Mouse (Mus musculus) thymus, postnatal 0 days (tissue): ENCODE data around the gene Cpeb4. TPM values are rescaled to one million over a fixed set of nuclear protein-coding genes. Genes with fewer than 3 reads are reported as not detected.
A peak's percentile ranks its signal among the peaks of the same experiment; 100 is the strongest.

ENCODE experiments used
- DNase-seq: peaks from one replicate; pipeline ENCODE4 v3.0.0-alpha.2; 2015; ENCODE audit warnings: low spot score
- polyA plus RNA-seq: library from polyadenylated mRNA; unstranded; fragments of >200 nt; fragmentation: Nextera tagmentation; extraction: Ambion mirVana; gene quantifications from 2 replicates; pipeline ENCODE4 v1.2.1, GENCODE M21; 2015

The Cpeb4 gene
- polyA plus RNA-seq, 1 experiment from 2014 or later = 4.9 TPM

DNA sequence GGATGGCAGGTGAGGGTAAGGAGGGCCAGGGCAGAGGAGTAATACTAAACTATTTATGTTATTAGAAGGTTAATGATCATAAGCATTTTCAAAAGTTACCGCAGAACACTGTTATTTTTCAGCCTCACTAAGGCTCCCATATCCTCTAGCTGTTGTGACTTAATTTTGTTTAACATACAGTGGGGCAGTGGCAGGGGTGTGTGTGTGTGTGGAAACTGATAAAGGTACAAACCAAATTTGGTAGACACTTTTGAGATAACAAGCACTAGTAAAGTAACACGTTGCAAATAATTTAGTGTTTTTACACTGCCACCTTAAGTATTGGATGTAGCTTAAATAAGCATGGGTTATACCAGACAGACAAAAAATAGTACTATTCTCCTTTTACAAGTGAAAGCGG lies 24.9 kb downstream of the Cpeb4 start:
- DNase-seq = no peak

- DNase-seq = no peak
Observed at GRCm38 (mm10) chr11:31899166-31899565, 27.2 kb downstream of the Cpeb4 start.

DNA sequence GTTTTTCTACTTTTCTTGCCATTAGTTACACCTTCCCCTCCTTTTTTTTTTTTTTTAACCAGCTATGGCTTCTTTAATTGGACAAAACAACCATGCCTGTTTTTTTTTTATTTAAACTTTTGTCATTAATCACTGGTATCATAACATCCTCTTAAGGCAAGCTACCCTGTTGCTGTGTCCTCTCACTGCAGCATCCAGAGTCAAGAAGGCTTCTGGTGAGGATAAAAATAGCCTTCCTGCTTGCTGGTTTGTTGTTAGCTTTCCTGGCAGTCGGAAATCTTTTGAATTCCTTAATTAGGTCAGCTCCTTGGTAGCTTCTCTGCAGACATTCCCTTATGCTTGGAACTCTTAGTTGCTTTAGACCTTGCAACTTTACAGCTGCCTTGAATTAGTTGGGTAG lies 28.7 kb downstream of the Cpeb4 start:
- no peak for DNase-seq

- DNase-seq = no peak
Observed at GRCm38 (mm10) chr11:31902251-31903001, 30.4 kb downstream of the Cpeb4 start.

- DNase-seq = no peak
Observed at GRCm38 (mm10) chr11:31906499-31906898, 34.5 kb downstream of the Cpeb4 start.

GRCm38 (mm10) chr11:31907650-31908049 lies 35.6 kb downstream of the Cpeb4 start:
- DNase-seq = no peak

DNA sequence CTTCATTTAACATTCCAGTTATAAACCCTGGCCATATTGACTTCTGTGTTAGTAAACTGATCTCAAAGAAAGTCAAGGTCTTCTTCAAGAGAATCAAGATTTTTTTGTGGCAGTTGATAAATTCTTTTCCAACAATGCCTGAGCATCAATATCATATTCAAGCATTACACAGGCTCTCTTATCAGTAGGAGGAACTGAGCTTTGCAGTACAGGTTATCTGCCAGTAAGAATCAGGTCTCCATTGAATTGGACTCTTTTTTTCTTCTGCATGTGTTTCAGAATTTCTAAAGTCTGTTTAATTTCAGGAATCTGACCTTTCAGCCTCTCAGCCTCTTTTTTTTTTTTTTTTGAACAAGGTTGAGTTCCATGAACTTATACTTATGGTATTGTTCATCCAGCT lies 40.9 kb downstream of the Cpeb4 start:
- no peak for DNase-seq

DNA sequence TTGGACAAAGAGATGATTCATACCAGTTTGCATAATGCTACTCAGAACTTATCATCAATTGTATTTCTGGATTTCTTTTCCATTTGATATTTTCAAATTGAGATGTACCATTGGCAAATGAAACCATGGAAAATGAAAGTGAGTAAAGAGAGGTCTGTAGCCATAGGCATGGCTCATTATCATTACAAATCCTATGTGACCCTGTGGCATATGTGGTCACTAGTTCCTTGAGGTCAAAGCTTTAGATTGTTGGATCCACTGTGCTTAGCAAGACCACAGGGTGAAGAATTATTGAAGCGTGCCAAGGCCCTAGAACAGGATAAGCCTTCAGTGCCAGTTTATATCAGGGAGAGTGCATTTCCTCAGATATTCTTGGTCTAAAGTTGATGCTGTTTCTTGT lies 45.8 kb downstream of the Cpeb4 start:
- DNase-seq = no peak

- no peak for DNase-seq
Observed at GRCm38 (mm10) chr11:31930051-31930450, 58.0 kb downstream of the Cpeb4 start.

DNA sequence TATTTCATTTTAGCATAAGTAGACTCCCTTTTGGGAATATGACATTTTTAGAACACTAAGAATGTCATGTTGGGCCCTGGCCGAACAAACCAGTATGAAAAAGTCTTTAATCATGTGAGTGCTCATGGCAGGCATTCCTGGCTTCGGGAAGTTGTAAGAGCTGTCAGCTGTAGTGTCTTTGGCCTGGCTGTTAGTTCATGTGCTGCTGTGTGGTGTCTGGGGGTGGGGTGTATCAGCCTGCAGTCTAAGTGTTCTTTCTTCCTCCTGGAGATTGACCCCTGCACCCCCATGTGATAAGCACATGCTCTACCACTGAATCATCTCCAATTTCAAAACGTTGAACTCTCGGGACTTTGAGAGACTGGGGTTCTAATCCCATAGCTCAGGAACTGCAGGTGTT lies 63.6 kb downstream of the Cpeb4 start:
- no peak for DNase-seq

DNA sequence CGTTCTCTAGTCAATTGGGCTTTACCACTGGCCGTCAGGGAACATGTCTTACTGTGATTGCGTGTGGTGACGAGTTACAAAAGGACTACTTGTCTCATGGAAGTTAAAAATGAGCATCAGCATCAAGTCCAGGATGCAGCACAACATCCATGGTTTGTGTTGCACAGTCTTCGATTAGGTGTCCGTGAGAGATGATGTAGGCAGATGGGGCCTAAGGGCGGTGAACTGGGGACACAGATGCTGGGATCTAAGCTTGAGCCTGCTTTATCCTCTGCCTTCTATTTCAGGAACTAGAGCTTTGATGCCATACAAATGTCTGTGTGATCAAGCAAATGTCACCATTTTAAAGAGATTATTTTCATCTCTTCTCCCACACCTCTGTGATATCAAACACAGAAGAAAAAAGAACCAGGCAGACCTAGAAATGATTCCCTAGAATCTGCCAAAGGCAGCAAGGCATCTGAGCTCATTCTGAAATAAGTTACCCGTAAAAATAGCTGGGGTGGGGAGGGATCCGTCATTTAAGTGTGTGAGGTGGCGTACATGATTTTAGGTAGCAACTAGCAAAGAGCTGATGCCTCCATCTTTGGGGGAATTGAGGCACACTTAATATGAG lies 65.0 kb downstream of the Cpeb4 start:
- no peak for DNase-seq

DNA sequence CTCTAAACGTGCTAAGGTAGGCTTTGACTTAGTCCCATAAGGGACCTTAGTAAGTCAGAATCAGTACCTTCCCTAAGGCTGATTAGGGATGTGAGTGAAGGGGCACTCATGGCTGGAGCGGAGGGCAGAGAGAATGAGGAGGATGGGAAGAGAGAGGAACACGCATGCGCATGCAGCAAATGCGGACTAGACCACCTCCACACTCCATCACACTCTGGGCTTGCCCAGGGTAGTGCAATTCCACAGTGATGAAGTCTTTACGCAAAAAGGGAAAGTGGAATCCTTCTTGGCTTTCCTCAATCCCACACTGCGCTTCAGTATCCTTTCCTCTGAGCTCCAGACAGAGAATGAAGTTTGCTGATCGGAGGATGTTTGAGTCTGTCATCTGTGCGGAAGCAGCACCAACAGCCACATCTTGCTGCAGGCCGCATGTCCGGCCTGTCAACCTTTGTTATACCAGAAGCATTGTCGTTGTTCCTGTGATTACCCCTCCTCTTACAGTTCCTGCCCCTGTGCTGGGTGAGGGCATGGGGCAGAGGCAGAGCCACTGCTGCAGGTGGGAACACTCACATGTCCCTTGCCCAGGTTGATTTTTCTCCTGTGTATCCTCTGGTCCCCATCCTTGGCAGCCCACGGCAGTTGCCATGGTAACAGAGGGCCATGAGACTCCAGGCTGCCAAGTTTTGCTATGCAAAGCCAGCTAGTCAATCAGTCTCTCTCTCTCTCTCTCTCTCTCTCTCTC lies 69.1 kb downstream of the Cpeb4 start:
- no peak for DNase-seq

DNA sequence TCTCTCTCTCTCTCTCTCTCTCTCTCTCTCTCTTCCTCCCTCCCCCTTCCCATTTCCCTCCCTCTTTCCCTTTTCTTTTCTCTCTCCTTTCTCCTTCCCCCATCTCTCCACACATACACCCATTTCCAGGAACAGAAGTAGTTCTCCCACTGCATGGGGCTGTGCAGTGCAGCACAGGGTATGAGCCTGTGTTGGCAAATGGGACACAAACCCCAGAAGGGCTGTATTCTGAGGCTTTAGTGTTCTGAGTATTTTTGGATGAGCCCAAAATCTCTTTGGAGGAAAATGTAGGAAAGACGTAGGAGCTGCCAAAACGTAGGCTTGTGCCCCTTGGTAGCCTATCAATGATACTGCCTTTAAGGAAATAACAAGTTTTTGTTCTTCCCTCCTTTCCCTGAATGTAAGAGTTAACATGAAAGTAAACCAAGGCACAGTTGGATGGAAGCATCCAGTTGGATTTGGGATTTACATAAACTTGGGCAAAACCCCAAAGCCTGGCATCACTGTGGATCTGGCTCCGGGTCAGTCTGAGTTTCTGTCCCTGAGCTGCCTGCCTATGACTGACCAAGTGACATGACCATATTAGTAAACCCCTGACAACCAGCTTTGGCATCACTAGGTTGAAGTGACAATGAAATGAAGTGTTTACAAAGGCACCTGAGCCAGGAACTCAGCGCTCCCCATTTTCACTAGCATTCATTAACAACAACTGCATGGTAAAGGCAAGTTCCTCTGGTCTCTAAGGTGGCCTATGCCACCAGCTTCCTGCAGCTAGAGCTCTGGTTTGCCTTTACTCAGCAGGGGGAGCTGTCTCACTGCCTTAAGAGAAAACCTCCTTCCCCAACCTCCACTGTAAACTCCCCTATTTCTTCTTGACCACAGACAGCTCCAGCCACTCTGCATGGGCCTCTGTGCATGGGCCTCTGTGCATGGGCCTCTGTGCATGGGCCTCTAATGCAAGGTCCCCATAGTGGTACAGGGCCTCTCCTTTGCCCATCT lies 69.9 kb downstream of the Cpeb4 start:
- DNase-seq = peak; percentile 66

DNA sequence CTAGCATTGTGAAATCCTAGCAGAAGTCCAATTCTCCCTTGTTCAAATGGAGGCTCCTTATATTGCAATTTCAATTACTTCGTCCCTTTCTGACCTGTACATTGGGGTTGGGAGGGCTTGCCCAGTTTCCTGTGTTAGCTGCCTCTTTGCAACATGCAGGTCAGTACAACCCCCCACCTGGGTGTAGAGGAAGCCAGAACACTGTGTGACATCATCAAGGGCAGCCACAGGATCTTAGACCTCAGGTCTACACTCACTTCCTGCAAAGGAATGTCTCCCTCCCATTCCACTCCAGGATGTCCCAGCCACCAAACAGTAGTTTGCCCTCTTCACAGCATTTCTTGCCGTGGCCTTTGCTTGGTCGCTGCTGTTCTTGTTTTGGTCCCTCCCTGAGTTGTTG lies 73.5 kb downstream of the Cpeb4 start:
- peak; percentile 50 for DNase-seq

DNA sequence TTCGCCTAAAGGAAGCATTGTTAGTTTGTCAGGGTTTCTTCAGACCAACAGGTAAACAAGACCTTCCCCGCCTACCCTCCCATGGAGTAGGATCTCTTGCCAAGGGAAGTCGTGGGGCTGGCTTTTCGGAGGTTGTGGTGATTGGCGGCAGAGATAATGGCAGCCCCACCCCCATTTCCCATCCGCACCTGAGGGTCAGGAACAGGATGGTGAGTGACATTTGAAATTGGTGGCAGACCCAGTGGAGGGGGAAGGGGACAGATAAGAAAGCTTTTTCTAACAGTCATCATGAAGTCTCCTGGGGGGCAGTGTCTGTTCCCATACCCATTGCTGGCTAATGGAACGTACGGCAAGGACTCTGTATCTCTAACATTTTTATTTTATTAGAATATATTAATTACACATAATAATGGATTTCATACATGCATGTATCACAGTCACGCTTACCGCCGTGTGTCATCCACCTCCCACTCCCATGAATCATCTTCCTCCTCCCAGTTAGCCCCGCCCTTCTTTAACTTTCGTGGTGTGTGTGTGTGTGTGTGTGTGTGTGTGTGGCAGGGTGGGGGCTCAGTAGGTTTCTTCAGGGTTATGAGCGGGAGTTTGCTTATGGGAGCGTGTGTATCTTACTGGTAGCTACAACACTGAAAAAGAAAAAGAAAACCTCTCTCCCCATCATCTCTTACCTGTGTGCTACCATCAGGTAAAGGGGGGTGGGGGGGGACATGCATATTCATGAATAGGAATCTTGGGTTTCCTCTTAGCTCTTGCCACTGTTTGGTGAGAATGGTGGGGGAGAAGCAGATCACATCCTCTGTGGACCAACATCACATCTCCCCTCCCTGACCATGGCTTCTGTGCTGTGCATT lies 76.7 kb downstream of the Cpeb4 start:
- peak; percentile 35 for DNase-seq

DNA sequence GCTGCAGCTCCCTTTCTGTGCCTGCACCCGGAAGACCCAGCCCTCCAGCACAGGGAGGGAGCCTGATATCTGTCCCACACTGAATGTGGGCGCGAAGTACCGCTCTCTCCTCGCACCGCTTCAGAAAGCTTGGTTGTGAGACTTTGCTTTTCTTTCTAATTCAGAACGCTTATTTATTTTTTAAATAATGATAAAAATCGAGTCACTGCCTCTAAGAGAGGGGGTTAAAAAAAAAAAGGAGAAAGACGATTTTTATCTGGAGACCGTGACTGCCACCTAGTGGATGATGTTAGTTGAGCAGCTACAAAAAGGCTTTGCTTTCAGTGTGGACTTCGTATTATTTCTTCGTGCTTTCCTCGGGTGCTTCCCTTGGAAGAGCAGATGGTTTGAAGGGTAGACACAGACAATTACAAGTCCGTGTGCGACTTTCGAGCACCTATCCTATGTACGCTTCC lies 77.3 kb downstream of the Cpeb4 start:
- peak; percentile 86 for DNase-seq

GRCm38 (mm10) chr11:31960071-31960470 lies 88.1 kb downstream of the Cpeb4 start:
- DNase-seq = no peak

DNA sequence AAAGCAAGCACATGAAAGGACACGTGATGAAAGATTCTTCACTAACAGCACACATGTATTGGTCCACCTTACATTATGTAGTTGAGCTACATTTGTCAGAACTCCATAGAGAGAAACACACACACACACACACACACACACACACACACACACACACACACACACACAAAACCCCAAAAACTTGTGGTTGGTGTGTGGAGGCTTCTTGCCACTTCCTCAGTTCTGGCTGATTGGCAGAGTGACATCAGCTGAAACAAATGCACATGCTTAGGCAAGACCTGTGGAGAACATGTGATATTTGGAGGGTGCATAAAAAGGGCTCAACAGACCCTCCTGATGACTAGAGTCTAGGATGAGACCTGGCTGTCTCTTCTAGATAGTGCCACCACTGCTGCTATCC lies 92.0 kb downstream of the Cpeb4 start:
- peak; percentile 27 for DNase-seq

DNA sequence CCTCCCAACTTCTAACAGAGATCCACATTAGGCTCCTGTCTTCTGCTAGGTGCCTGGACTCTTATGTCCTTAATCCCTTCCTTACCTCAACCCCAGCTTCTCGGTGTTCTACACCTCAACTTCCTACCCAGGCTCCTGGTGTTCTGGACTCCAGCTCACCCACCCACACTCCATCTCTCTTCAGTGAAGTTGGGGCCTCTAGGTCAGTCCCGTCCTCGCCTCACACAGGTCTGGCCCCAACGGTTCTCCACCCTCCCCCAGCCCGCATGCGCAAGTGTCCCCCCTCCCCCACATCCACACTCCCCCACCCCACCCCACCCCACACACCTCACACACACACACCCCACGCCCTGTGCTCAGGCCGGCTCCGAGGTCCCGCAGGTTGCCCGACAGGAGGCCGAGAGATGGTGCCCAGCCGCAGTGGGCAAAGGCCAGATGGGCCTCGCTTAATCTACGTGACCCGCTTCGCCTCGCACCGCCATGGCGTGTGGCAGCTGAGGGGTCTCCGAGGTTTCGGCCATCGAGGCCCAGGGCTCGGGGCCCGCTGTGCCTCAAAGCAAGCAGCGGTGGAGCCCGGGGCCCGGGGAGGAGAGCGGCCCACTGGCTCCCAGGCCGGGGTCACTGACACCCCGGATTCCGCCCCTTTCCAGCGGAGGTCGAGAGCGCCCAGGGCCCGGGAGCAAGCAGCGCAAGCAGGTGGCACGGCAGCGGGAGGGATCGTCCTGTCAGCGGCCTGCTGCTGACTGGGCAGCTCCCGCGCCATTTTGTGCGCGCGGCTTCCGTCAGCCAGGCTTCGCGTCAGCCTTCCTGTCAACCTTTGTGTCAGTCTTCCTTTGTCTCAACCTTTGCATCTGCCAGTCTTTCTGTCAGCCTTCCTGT lies 93.5 kb downstream of the Cpeb4 start, which contains the start of gene 4930524B15Rik:
TSS of gene 4930524B15Rik (plus strand) at position 337 of the 879 bp plus-strand sequence.
- no peak for DNase-seq
